Mouse (Mus musculus) heart, postnatal 36 days (tissue): ENCODE measurements at regions not wholly inside any gene's neighbourhood (a gene's known extent, or its start where the extent isn't known, plus 50 kb on each side); places are given as distances from the start of the nearest gene placed in this dataset.

Experiments used
- DNase-seq, 2 experiments: peaks; one replicate each; pipeline ENCODE4 v3.0.0; 2021 to 2022
- intact Hi-C: fragments of 180-260 bp; cut with DNase I; formaldehyde crosslinking; loops from one replicate; pipeline ENCODE4 v1.15.1; 2025

DNA sequence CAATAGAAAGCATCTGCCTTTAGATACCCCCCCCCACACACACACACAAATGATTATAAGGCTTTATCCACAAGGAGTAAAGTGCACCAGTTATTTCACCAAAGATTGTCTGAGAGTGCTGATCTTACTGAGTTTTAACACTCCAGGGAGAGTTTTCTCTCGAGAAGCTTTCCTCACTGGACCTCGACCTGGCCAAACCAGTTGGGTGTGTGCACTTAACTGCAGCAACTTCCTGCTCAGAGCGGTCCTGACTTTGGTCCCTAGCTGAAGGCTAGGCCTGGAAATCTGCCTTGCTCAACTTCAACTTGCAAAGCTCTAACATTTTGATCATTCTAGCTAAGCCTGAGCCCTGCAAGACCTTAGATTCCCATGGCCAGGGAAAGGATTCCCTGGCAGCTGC, 549.3 kb downstream of the Ankrd7 start:
- no peak for DNase-seq
- intact Hi-C loops, result no loop called here

GRCm38 (mm10) chr6:19457048-19457447, 590.9 kb downstream of the Ankrd7 start:
- DNase-seq, result no peak
- intact Hi-C loops, result loop anchor here (1.0 kb wide), 1 partner anchor 8 kb away; no protein-coding TSS in a partner anchor
